Mouse (Mus musculus) heart, postnatal 0 days (tissue): ENCODE data around the gene Cfap77.

Source experiments
- CTCF ChIP-seq: IDR thresholded peaks from 2 replicates; pipeline ENCODE4 v1.5.1; 2016; ENCODE audit warnings: antibody characterized with exemption, control low read depth, low read depth
- EP300 ChIP-seq: IDR thresholded peaks from 2 replicates; pipeline ENCODE4 v1.6.1; 2016; ENCODE audit warnings: antibody characterized with exemption, low read depth

DNA sequence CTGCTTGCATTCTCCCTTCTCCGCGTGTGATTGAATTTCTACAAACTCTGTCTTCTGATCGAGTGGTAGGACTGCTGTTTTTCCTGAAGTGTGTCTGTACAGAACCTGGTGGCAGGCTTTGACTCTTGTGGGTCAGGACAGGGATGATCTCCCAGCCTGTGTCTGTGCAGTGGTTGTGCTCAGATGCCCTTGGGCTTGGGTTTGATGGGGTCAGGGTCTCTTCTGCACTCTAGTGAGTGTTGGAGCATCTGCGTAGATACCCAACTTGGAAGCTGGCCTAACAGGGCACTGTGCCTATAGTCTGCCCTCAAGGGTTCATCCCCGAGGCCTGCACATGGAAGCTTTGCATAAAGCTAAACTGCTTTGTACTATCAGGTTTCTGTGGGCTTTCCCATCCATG lies 151.0 kb downstream of the Cfap77 start:
- TF ChIP-seq CTCF = no peak
- TF ChIP-seq EP300 = no peak
